Mouse (Mus musculus) left cerebral cortex, postnatal 10 days (tissue): ENCODE measurements at regions not wholly inside any gene's neighbourhood (a gene's known extent, or its start where the extent isn't known, plus 50 kb on each side); places are given as distances from the start of the nearest gene placed in this dataset.

Experiments used
- DNase-seq, 2 experiments: peaks; one replicate each; pipeline ENCODE4 v3.0.0; 2021 to 2022; ENCODE audit warnings: low spot score in 2 of 2, mixed read lengths in 1 of 2; ENCODE audit errors: extremely low spot score in 1 of 2
- intact Hi-C: fragments of 180-260 bp; cut with DNase I; formaldehyde crosslinking; loops from one replicate; pipeline ENCODE4 v1.15.1; 2025

DNA sequence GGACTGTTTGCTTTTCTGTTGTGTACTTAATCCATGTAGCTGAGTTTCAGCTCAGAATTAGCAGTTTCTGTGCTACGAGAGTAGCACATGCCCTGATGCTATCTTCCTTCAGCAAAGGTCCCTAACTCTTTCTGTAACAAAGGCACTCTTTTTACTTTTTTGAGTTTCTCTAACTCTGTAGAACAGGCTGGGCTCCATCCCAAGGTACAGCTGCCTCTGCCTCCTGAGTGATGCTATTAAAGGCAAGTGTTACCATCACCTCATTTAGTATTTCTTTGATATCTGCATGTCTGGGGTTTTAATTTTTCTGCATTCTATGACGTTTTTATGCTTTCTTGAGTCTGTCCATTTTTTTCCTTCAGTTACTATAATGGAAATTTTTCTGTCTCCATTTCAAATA, 853.9 kb downstream of the Edem1 start:
- no peak for DNase-seq
- intact Hi-C loops, result no loop called here

DNA sequence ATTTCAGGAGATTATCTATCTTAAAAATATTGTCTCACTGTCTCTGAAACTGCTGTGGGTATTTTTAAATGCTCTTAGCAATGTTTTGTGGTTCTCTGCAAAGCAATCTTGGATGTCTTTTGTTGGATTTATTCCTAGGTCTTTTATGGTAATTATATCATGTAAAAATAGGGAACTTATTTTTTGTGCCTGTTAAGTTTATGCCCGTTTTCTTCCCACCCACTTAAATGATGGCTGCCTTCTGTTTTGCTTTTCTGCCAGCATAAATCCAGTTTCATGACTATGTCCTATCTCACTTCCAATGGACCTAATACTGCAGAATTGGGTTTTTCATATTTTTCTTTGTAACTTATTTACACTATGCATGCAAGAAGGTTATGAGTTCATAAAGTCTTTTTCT, 901.6 kb downstream of the Edem1 start:
- intact Hi-C loops, result no loop called here
- DNase-seq, result peak in 1 of 2 experiments; percentile 26

DNA sequence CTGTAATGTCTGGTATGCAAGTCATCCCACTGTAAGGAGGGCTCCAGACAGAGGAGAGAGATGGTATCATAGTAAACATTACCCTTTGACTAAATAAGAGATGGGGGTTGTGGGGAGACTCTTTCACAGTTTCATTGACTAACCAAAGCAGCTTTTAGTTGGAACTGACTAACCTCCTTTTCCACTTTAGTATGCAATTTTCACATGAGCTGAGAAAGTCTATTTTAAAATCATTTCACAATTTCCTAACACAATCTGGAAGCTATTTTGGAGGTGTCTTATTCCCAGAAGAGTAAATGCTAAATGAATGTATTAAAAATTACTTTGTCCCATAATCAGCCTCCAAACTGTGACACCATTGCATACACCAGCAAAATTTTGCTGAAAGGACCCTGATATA, 904.7 kb upstream of the Grm7 start:
- peak in 1 of 2 experiments; percentile 14 for DNase-seq
- intact Hi-C loops, result loop anchor here (5.0 kb wide), 1 partner anchor 797 kb away; no protein-coding TSS in a partner anchor
